Mouse (Mus musculus) liver, embryonic 15.5 days (tissue): ENCODE measurements at regions not wholly inside any gene's neighbourhood (a gene's known extent, or its start where the extent isn't known, plus 50 kb on each side); places are given as distances from the start of the nearest gene placed in this dataset.

Experiments used
- ATAC-seq: fragments of 200-750 bp; cut with Nextera tagmentation; 2 replicates; pipeline ENCODE4 v1.8.0; 2017; ENCODE audit warnings: moderate number of reproducible peaks, mild to moderate bottlenecking, moderate library complexity; ENCODE audit not compliant: insufficient read depth
- H3K27ac ChIP-seq: fragments of 300-500 bp; sonication (generic); replicated peaks from 2 replicates; pipeline ENCODE4 v1.5.1; 2015; ENCODE audit warnings: mild to moderate bottlenecking, inconsistent platforms
- H3K27me3 ChIP-seq: fragments of 300-500 bp; sonication (generic); 2 replicates; pipeline ENCODE4 v1.6.1; 2015; ENCODE audit warnings: mild to moderate bottlenecking, inconsistent platforms
- H3K36me3 ChIP-seq: fragments of 300-500 bp; sonication (generic); replicated peaks from 2 replicates; pipeline ENCODE4 v1.6.1; 2015; ENCODE audit warnings: moderate library complexity, mild to moderate bottlenecking, inconsistent platforms
- H3K4me1 ChIP-seq: fragments of 300-500 bp; sonication (generic); replicated peaks from 2 replicates; pipeline ENCODE4 v1.6.1; 2015; ENCODE audit warnings: inconsistent platforms
- H3K4me2 ChIP-seq: fragments of 300-500 bp; sonication (generic); 2 replicates; pipeline ENCODE4 v1.6.1; 2015; ENCODE audit warnings: moderate library complexity, mild to moderate bottlenecking, inconsistent platforms
- H3K4me3 ChIP-seq: fragments of 300-500 bp; sonication (generic); replicated peaks from 2 replicates; pipeline ENCODE4 v1.5.1; 2015; ENCODE audit warnings: mild to moderate bottlenecking, inconsistent platforms
- H3K9ac ChIP-seq: fragments of 300-500 bp; sonication (generic); 2 replicates; pipeline ENCODE4 v1.6.1; 2015; ENCODE audit warnings: moderate library complexity, mild to moderate bottlenecking, inconsistent platforms
- H3K9me3 ChIP-seq: fragments of 300-500 bp; sonication (generic); replicated peaks from 2 replicates; pipeline ENCODE4 v1.6.1; 2016; ENCODE audit warnings: inconsistent platforms
- WGBS: fragments of 180-500 bp; shearing (Covaris S2); methylation state at CpG from one replicate; pipeline ENCODE4 v1.1.7; 2015; ENCODE audit warnings: mixed read lengths; ENCODE audit not compliant: insufficient replicate concordance; 5-methylcytosine and 5-hydroxymethylcytosine counted together

DNA sequence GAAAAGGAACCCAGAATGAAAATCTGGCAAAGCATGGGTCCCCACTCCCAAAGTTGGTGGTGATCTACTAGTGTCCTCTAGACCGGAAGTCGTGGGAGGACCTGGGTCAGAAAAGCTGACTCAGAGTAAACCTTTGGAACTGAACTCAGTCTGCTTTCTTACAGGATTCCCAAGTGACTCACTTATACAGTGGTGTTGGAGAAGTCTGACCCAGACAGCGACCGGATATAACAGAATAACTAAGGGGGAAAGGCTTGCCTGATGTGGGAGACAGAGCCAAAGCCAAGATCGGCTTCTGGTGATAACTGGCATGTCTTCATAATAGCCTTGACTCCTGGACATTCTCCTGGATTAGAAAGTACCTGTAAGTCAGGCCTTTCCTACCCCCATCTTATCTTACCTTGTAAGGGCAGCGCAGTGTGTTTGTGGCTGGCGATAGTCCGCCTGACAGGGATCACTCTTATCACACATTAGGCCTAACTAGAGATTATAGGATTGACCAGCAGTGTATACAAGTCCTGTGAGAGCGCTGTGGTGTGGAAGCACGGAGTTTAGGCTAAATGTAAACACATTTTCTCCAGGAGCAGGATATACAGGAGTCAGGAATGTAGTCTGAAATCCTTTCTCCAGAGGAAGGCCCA lies 150.4 kb downstream of the Gm19410 start:
- Histone ChIP-seq H3K36me3 (no peaks in the 10 kb centered on the region), H3K9ac (no peak overlapping the region), H3K4me2 (no peak overlapping the region), H3K27me3 (no peaks in the 10 kb centered on the region), H3K4me1 (no peaks in the 10 kb centered on the region), H3K27ac (no peak overlapping the region), H3K4me3 (no peak overlapping the region), H3K9me3 (no peaks in the 10 kb centered on the region)
- no peak for ATAC-seq
- WGBS, result 47% methylated on average over 10 of the region's 10 CpGs

DNA sequence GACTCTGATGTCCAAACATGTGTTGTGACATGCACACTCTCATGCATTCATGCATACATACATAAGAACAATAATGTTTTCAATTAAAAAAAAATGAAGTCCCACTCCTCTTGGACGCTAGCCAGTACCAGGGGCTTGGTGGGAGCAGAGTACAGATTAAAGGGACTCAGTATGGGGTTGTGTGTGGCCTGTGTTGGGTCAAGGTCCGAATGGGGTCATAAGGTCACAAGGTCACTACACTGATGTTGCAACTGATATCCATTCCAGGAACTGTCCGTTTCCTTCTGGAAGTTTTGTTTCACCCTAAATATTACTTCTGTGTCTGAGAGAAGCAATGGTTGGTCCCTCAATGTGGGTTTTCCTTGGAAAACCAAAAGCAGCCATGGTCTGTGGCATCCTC lies 152.0 kb downstream of the Gm19410 start:
- Histone ChIP-seq H3K4me2 (no peak overlapping the region), H3K9ac (no peak overlapping the region), H3K27ac (no peak overlapping the region), H3K36me3 (no peaks in the 10 kb centered on the region), H3K4me3 (no peak overlapping the region), H3K4me1 (no peaks in the 10 kb centered on the region), H3K9me3 (no peaks in the 10 kb centered on the region), H3K27me3 (no peaks in the 10 kb centered on the region)
- WGBS, result 41% methylated on average over 3 of the region's 3 CpGs
- peak; percentile 54 for ATAC-seq

DNA sequence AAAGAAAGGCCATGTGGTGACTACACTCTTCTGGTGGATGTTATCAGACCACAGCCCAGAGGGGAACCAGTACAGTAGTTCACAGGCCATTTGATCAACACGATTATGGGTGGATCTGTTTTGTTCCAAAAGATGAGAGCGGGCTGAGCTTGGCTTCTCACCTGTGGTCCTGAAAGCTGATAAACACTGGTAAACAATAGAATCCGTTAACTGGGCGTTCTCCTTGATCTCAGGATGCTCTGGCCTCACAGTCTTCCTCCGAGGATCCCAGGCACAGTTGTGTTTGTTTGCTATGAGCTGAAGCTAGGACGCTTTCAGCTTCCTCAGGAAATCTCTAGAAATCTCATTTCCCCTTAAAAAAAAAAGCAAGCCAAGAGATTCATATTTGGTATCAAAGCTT lies 153.9 kb downstream of the Gm19410 start:
- Histone ChIP-seq H3K9ac (no peak overlapping the region), H3K9me3 (no peaks in the 10 kb centered on the region), H3K4me1 (no peaks in the 10 kb centered on the region), H3K27me3 (no peaks in the 10 kb centered on the region), H3K36me3 (no peaks in the 10 kb centered on the region), H3K4me2 (no peak overlapping the region), H3K4me3 (no peak overlapping the region), H3K27ac (no peak overlapping the region)
- ATAC-seq, result no peak
- WGBS, result 22% methylated on average over 6 of the region's 6 CpGs

DNA sequence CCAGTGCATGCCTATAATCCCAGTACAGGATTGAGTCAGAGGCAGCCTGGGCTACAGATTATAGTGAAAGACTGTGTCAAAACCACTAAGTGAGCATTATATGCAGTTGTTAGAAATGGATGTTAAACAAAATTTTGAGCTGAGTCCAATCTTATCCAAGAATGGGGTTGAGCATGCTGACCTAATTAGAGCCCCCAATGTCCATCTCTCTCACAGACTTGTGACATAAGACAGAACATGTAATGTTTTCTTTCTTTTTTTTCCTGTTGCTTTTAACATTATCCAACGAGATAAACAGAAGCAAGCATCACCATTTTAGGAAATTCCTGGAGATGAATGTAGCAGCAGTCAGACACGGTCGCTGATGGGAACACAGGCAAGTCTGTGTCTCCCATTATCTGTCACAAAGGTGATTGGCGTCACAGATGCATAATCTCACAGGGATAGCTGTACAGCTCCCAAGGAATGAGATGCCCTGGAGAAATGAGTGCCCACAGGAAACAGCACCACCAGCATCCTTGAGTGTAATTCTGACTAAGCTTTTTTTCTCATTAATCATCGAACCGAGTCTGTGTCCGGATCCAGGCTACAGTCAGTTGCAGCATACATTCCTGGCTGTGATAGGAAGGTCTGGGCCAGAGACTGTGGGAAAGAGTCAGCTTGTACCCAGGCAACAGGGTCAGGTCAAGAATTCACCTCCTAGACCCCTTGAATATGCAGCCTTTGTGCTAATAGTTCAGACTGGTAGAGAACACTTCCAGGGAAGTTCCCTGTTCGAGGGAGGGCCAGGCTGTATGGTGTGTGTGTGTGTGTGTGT lies 154.5 kb downstream of the Gm19410 start:
- 0 out of 2 replicates have a peak, but pooled peaks have one; percentile 12 for ATAC-seq

DNA sequence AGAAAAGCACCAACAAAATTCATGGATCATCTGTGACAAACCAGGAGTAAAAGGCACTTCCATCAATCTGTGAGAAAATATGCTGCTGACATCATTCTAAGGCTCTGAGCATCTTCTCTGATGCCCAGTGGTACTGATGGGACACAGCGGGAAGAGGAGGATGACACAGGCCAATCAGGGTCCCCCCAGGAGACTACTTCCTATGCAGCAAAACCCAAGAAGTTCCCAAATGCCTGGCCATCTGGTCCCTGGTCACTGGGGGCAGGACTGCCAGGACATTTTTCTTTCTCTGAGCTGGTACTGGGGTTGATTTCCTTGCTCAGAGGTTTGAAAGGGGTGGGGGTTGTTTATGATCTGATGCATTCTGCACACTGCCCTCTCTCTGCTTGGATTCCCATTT lies 158.4 kb downstream of the Gm19410 start:
- ATAC-seq, result no peak
- 72% methylated on average over 1 of the region's 1 CpGs for WGBS

More for the DNA sequence above, 154.5 kb downstream of the Gm19410 start:
- no peak overlapping the region for H3K9ac ChIP-seq
- H3K4me2 ChIP-seq, result no peak overlapping the region
- H3K4me3 ChIP-seq, result no peak overlapping the region
- H3K9me3 ChIP-seq, result no peaks in the 10 kb centered on the region
- H3K27ac ChIP-seq, result no peak overlapping the region
- no peaks in the 10 kb centered on the region for H3K27me3 ChIP-seq
- no peaks in the 10 kb centered on the region for H3K4me1 ChIP-seq
- H3K36me3 ChIP-seq, result no peaks in the 10 kb centered on the region
- 32% methylated on average over 8 of the region's 8 CpGs for WGBS

DNA sequence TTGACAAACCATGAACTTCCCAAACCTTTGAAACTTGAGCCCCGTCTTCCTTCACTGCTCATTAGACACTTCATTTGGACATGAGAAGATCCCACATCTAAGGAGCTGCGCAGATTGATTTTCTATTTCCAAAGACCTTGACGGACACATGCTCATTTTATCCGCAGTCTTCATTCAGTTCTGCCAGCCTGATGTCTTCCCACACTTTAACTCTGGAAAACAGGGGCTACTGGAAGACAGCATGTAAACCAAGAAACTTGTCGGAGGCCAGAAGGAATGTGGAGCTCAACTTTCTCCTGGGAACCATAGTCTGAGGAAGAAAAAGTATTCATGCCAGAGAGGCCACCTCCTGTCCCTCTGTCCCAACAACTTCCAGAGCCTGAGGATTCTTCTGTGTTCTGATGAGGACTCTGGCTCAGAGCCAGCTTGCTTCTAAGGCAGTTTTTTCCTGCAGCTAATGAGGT lies 161.8 kb downstream of the Gm19410 start:
- Histone ChIP-seq H3K9ac (no peak overlapping the region), H3K27me3 (no peaks in the 10 kb centered on the region), H3K36me3 (no peaks in the 10 kb centered on the region), H3K4me3 (no peak overlapping the region), H3K4me2 (no peak overlapping the region), H3K9me3 (no peaks in the 10 kb centered on the region), H3K4me1 (no peaks in the 10 kb centered on the region), H3K27ac (no peak overlapping the region)
- WGBS, result 64% methylated on average over 5 of the region's 5 CpGs
- ATAC-seq, result no peak

More for the DNA sequence above, 158.4 kb downstream of the Gm19410 start:
- Histone ChIP-seq H3K4me1 (no peaks in the 10 kb centered on the region), H3K27ac (no peak overlapping the region), H3K9me3 (no peaks in the 10 kb centered on the region), H3K4me3 (no peak overlapping the region), H3K36me3 (no peaks in the 10 kb centered on the region), H3K4me2 (no peak overlapping the region), H3K27me3 (no peaks in the 10 kb centered on the region), H3K9ac (no peak overlapping the region)

DNA sequence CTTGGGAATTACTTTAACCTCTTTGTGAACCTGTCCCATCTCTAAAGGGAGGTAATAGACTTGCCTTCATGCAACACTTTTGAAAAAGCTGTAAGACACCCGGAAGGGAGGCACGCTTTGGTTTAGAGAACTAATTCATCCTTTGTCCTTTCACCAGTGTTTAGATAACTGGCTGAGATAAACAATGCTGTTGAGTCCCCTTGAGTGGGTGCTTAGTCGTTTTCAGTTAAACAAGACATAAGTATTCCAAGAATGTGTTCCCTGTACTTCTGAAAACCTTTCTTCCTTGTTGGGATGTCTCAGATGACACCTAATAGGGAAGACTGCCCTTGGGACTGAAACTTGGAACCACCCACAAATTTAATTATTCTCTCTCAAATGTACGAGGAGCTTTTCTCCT lies 164.7 kb downstream of the Gm19410 start:
- Histone ChIP-seq H3K27ac (no peak overlapping the region), H3K4me3 (no peak overlapping the region), H3K36me3 (no peaks in the 10 kb centered on the region), H3K9me3 (no peaks in the 10 kb centered on the region), H3K27me3 (no peaks in the 10 kb centered on the region), H3K4me2 (no peak overlapping the region), H3K9ac (no peak overlapping the region), H3K4me1 (no peaks in the 10 kb centered on the region)
- 33% methylated on average over 4 of the region's 4 CpGs for WGBS
- ATAC-seq, result no peak

DNA sequence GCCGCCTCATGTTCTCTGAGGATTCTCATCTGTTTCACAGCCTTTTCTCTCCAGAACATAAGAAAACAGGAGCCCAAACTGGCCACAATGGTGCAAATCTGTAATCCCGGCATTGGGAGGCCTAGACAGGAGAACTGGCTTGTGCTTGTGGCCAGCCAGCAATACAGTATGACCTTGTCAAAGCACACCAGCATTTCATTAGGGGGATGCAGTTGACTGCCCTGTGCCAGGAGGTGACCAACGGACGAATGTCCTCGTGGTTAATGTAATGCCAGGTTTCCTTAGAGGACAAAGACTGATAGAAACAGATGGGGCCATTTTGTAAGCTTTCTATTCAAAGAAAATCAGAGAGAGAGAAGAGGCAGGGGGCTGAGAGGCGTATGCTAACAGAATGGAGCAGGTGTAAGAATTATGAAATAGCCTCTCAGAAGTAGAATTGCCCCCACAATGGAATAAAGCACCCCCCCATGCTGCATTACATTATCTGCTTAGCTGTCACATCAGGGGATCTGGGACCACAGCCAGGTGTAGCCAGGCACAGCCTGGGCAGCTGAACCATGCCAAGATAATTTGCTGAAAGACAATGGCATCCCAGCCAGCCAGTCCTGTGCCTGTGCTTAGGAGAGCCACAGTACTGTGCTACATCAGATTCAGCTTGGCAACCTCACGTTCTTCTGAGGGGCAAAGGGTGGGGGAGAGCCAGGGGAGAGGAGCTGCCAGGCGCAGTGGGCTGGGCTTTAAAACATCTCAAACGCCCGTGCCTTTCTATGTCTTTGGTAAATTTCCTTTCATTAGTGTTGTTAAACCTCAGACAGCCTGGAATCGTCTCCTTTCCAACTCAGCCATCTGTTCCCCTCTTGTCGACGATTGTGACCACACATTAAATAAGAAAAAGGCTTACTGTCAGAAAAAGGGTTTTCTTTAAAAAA lies 167.9 kb downstream of the Gm19410 start:
- H3K9ac ChIP-seq, result no peak overlapping the region
- no peak overlapping the region for H3K27ac ChIP-seq
- no peak overlapping the region for H3K4me3 ChIP-seq
- no peaks in the 10 kb centered on the region for H3K9me3 ChIP-seq
- no peaks in the 10 kb centered on the region for H3K36me3 ChIP-seq
- WGBS, result 60% methylated on average over 13 of the region's 13 CpGs
- ATAC-seq, result no peak
- no peak overlapping the region for H3K4me2 ChIP-seq
- H3K4me1 ChIP-seq, result no peaks in the 10 kb centered on the region
- no peaks in the 10 kb centered on the region for H3K27me3 ChIP-seq

DNA sequence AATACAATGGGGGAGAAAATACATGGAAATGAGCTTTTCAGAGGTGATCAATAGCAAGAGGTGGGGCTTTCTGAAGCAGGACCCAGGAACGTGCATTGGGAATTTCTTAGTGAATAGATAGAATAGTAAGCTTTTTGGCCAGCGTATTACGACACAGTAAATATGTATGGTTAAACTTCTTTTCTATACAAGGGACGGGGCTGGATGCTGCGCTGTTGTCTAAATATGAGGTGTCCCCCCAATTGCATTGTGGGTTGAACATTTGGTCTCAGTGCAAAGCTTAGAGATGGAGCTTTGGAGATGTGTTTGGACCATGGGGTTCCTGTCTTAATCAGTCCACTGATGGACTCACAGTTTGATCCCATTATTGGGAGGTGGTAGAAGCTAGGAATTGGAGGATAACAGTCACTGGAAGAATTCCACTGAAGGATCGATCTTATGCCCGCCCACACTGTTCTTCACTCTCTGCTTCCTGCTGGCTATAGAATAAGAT lies 168.6 kb downstream of the Gm19410 start:
- H3K4me3 ChIP-seq, result no peak overlapping the region
- H3K36me3 ChIP-seq, result no peaks in the 10 kb centered on the region
- no peaks in the 10 kb centered on the region for H3K4me1 ChIP-seq
- no peak overlapping the region for H3K9ac ChIP-seq
- no peaks in the 10 kb centered on the region for H3K9me3 ChIP-seq
- H3K4me2 ChIP-seq, result no peak overlapping the region
- WGBS, result 75% methylated on average over 7 of the region's 7 CpGs
- no peaks in the 10 kb centered on the region for H3K27me3 ChIP-seq
- H3K27ac ChIP-seq, result no peak overlapping the region
- ATAC-seq, result no peak

DNA sequence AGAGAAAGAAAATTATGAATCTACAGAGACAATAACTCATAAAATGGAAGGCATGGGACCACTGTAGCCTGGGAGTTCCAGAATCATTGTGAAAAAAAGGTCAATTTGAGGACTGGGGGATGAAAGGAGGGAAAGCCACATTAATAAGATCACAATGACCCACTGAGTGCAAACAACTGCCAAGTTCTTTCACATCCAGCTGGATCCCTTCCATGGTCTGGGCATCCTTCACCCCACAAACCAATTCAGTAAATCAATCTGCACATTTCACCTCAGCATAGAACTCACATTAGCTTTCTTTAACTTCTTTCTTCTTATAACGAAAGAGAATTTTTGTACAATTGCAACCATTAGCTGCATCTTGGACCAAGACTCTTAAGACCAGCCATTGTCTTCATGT lies 169.4 kb downstream of the Gm19410 start:
- H3K36me3 ChIP-seq, result no peaks in the 10 kb centered on the region
- 58% methylated on average over 1 of the region's 1 CpGs for WGBS
- H3K4me3 ChIP-seq, result no peak overlapping the region
- H3K4me1 ChIP-seq, result no peaks in the 10 kb centered on the region
- no peak overlapping the region for H3K4me2 ChIP-seq
- no peak overlapping the region for H3K9ac ChIP-seq
- no peaks in the 10 kb centered on the region for H3K9me3 ChIP-seq
- no peak overlapping the region for H3K27ac ChIP-seq
- H3K27me3 ChIP-seq, result no peaks in the 10 kb centered on the region
- ATAC-seq, result no peak

DNA sequence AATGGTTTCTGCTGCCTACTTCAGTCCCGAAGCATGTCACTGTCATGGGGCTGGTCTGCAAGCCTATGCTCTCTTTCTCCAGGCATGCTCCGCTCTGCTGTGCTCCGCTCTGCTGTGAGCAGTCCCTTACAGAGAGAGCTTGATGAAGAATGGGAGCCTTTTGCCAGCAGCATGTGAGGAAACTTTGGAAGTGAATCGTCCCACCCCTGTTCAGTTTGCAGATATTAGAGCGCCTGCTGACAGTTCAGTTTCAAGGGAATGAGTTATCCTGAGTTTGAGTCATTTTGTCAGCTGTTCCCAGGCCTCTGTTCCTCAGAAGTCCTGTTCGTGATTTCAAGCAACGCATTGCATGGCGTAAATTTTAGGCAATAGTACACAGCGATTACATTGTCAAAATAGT lies 173.6 kb downstream of the Gm19410 start:
- H3K4me2 ChIP-seq, result no peak overlapping the region
- 73% methylated on average over 9 of the region's 9 CpGs for WGBS
- no peak overlapping the region for H3K27ac ChIP-seq
- H3K36me3 ChIP-seq, result no peaks in the 10 kb centered on the region
- H3K27me3 ChIP-seq, result no peaks in the 10 kb centered on the region
- no peaks in the 10 kb centered on the region for H3K9me3 ChIP-seq
- no peak overlapping the region for H3K9ac ChIP-seq
- H3K4me1 ChIP-seq, result no peaks in the 10 kb centered on the region
- ATAC-seq, result no peak
- no peak overlapping the region for H3K4me3 ChIP-seq
